ENCODE assay signal across 10 mouse cellular contexts in the genomic region with DNA sequence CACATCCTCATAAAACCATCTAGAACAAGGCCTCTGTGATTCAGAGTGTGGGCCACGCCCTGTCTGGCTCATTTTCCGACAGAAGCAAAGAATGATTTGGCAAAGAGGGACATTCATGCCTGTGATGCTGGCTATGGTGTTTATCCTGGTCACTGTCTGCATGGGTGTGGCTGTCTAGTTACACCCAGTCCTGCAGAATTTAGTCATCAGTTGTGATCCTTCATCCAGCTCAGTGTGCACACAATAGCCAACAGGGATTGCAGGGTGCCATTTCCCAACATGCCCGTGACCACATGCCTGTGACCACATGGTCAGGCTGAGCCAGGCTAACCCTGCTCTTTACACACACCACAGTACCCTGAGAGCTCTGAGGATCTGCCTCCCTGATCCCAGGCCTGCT.
DNase-seq lines count a peak whose midpoint lies in the region; ATAC-seq and TF ChIP-seq lines count a peak whose summit lies in the region.
"Had no signal": no experiment of that assay in that cellular context is flagged by ENCODE, and none has a peak within 500 bp of the region (broad histone marks: within the 10 kb centered on the region; RNA-seq: fewer than 3 reads in every experiment).

No protein-coding gene starts in this region.

- no peaks in the 10 kb centered on the region for H3K27me3 ChIP-seq in midbrain, embryonic 14.5 days (ENCODE audit: control insufficient read depth, insufficient read depth, low read length)
- no peaks in the 10 kb centered on the region for H3K27me3 ChIP-seq in midbrain, embryonic 16.5 days (ENCODE audit: control insufficient read depth, insufficient read depth, low read depth, low read length)
- no peaks in the 10 kb centered on the region for H3K27me3 ChIP-seq in stomach, postnatal 0 days (ENCODE audit: control insufficient read depth, insufficient read depth, low read length)

- no peaks in the 10 kb centered on the region for H3K36me3 ChIP-seq in midbrain, embryonic 14.5 days (ENCODE audit: control insufficient read depth, insufficient read depth, low read length)
- H3K36me3 ChIP-seq in midbrain, embryonic 16.5 days (ENCODE audit: control insufficient read depth, insufficient read depth, low read length) = no peaks in the 10 kb centered on the region
- no peaks in the 10 kb centered on the region for H3K36me3 ChIP-seq in stomach, postnatal 0 days (ENCODE audit: control insufficient read depth, insufficient read depth, low read length)

- H3K4me2 ChIP-seq in midbrain, embryonic 14.5 days (ENCODE audit: low read length) = no peak overlapping the region
- H3K4me2 ChIP-seq in midbrain, embryonic 16.5 days (ENCODE audit: low read length) = no peak overlapping the region
- no peak overlapping the region for H3K4me2 ChIP-seq in stomach, postnatal 0 days (replicated peaks; ENCODE audit: low read depth)

- no peak for DNase-seq in midbrain, embryonic 14.5 days
- peak; percentile 25 for DNase-seq in adrenal gland, postnatal 14 days
- DNase-seq in gastrocnemius, postnatal 25 days = peak; percentile 47
- DNase-seq in stomach, postnatal 0 days (ENCODE audit: low spot score) = no peak
- no peak for DNase-seq in cerebellum, adult 11-12 months
- no peak for DNase-seq in kidney, postnatal 14 days
- DNase-seq: layer of hippocampus, adult 9-11 months; right cerebral cortex, postnatal 14 days had no signal

- peak; percentile 17; the same call in 1 of the 2 replicates for ATAC-seq in midbrain, embryonic 14.5 days (ENCODE audit: low FRiP score, low TSS enrichment)
- no peak for ATAC-seq in midbrain, embryonic 16.5 days
- peak; percentile 51; the same call in 1 of the 2 replicates for ATAC-seq in stomach, postnatal 0 days (ENCODE audit: low FRiP score, low TSS enrichment)
- ATAC-seq: inflammation-experienced regulatory T-cells, adult 6 months had no signal

- no peaks in the 10 kb centered on the region for H3K9me3 ChIP-seq in midbrain, embryonic 14.5 days (ENCODE audit: control insufficient read depth, low read length)
- H3K9me3 ChIP-seq in midbrain, embryonic 16.5 days (replicated peaks; ENCODE audit: control insufficient read depth, low read length, poor library complexity, severe bottlenecking) = no peaks in the 10 kb centered on the region
- no peaks in the 10 kb centered on the region for H3K9me3 ChIP-seq in stomach, postnatal 0 days (ENCODE audit: control insufficient read depth, low read length)

- TF ChIP-seq EP300 in stomach, postnatal 0 days (optimal IDR thresholded peaks at IDR 0.05) = no peak

- no peak for TF ChIP-seq CTCF in stomach, postnatal 0 days (IDR thresholded peaks at IDR 0.05; ENCODE audit: low read depth)

- no peak overlapping the region for H3K4me3 ChIP-seq in midbrain, embryonic 14.5 days (replicated peaks; ENCODE audit: low read depth, low read length)
- H3K4me3 ChIP-seq in midbrain, embryonic 16.5 days (ENCODE audit: low read depth, low read length) = no peak overlapping the region
- H3K4me3 ChIP-seq in stomach, postnatal 0 days (ENCODE audit: low read depth, low read length) = no peak overlapping the region

- no peak overlapping the region for H3K9ac ChIP-seq in midbrain, embryonic 14.5 days (replicated peaks; ENCODE audit: low read length)
- H3K9ac ChIP-seq in midbrain, embryonic 16.5 days (ENCODE audit: low read depth, low read length) = no peak overlapping the region
- H3K9ac ChIP-seq in stomach, postnatal 0 days (ENCODE audit: low read length) = no peak overlapping the region

- 89% methylated on average over 3 of the region's 3 CpGs for WGBS in midbrain, embryonic 14.5 days
- 78% methylated on average over 3 of the region's 3 CpGs for WGBS in midbrain, embryonic 16.5 days
- 63% methylated on average over 3 of the region's 3 CpGs for WGBS in stomach, postnatal 0 days

- H3K4me1 ChIP-seq in midbrain, embryonic 14.5 days (ENCODE audit: control insufficient read depth, insufficient read depth, low read length) = no peaks in the 10 kb centered on the region
- no peaks in the 10 kb centered on the region for H3K4me1 ChIP-seq in midbrain, embryonic 16.5 days (ENCODE audit: control insufficient read depth, insufficient read depth, low read length)
- no peaks in the 10 kb centered on the region for H3K4me1 ChIP-seq in stomach, postnatal 0 days (replicated peaks; ENCODE audit: control insufficient read depth, insufficient read depth)

- no peak overlapping the region for H3K27ac ChIP-seq in midbrain, embryonic 14.5 days (replicated peaks; ENCODE audit: low read depth, low read length)
- H3K27ac ChIP-seq in midbrain, embryonic 16.5 days (ENCODE audit: low read length) = no peak overlapping the region
- no peak overlapping the region for H3K27ac ChIP-seq in stomach, postnatal 0 days (replicated peaks)

Comparison
In these comparisons a context has a peak if more than half of its experiments do, and no peak if none do; other contexts are left out.
1. DNase-seq: peak in adrenal gland, postnatal 14 days (single experiment) and gastrocnemius, postnatal 25 days (single experiment); none in midbrain, embryonic 14.5 days (single experiment), stomach, postnatal 0 days (single experiment), cerebellum, adult 11-12 months (single experiment) and kidney, postnatal 14 days (single experiment).